Mouse (Mus musculus) lung, postnatal 0 days (tissue): ENCODE measurements at regions not wholly inside any gene's neighbourhood (a gene's known extent, or its start where the extent isn't known, plus 50 kb on each side); places are given as distances from the start of the nearest gene placed in this dataset.

Source experiments
- CTCF ChIP-seq: IDR thresholded peaks from 2 replicates; pipeline ENCODE4 v1.5.1; 2016; ENCODE audit warnings: antibody characterized with exemption, mild to moderate bottlenecking
- EP300 ChIP-seq: IDR thresholded peaks from 2 replicates; pipeline ENCODE4 v1.6.1; 2016; ENCODE audit warnings: antibody characterized with exemption, mild to moderate bottlenecking, control low read depth

- TF ChIP-seq EP300 (no peak), CTCF (no peak)
Observed at GRCm38 (mm10) chr1:193738821-193739220, 368.7 kb upstream of the Camk1g start.
